Mouse (Mus musculus): ENCODE results near the gene Txndc12. TPM values are rescaled to one million over a fixed set of nuclear protein-coding genes. Genes with fewer than 3 reads are reported as not detected.

Gene Txndc12
- 10 to 100 TPM; 42.1 to 46.1 TPM for total RNA-seq (2023)

DNA sequence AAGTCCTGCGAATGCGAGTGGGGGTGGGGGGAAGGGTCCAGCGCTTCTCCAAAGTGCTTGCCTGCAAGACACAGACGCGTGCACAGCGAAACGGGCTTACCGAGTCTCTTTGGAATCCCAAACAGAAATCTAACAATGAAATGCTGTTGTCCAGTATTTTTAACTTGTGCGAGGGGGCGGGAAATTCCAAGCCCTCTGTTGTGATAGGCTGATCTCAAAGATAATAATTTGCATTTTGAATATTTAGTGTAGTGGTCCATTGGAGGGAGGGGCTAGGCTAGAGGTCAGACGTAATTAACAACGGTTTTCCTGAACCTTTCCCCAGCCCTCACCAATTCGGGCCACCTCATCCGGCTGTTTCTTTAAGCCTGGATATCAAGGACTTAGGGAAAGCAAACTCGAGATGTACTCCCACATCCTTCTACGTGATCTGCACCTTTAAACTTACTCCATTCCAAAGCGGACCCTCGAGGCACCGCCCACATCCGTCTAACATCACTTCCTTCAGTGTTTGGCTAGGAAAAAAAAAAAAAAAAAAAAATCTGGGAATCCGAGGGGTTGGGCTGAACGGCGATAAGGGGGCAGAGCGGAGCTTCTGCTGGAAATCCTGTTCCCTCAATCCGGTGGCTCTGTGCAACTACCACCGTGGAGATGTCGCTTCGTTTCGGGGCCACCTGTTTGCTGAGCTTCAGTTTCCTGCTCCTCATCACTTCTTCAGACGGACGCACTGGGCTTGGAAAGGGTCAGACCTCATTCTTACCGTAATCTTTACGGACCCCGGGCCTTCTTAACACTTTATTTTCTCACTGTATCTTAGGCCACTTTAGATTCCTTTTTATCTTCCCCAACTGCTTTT, at the start of gene Txndc12:
Gene Txndc12, plus strand, starts transcription at position 487 of the 856 bp plus-strand sequence.

DNA sequence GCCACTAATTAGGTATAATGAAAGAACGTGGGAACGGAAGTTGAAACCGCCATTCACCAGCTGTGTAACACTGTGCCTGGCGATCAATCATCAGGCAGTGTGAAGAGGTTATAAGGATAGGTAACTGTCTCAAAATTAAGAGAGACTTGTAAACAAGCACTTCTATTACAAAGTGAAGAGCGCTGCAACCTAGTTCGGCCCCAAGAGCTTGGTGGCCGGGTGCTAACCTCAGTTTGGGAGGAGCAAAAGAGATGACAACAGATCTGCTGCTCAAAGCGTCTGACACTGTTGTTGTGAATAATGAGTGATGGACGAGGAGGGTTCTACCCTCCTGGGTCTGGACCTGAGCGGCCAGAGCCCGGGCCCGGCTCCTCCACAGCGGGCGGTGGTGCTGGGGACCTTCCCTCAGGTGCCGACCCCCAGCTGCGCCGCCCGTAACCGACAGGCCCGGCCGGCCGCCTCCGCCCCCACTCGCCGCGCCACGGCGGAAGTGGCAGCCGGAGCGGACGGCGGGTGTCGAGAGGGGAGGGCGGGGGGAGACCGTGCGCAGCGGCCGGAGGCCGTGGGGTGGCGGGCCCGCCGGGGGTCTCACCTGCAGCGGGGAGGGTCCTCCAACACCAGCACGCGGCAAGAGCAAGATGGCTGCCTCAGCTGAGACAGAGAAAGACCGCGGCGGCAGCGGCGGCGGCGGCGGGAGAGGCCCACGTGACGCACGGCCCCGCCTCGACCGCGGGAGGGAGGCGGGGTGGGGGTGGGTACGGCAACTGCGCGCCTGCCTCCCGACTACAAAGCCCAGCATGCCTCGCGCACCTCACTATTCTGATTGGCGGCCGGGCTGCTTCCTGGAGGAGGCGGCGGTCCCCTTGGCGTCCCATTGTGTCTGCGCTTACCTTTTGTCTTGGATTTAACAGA, 1.2 kb upstream of the Txndc12 start, which contains the start of gene Btf3l4:
Gene Btf3l4, minus strand, starts transcription at position 699 of the 912 bp plus-strand sequence.

DNA sequence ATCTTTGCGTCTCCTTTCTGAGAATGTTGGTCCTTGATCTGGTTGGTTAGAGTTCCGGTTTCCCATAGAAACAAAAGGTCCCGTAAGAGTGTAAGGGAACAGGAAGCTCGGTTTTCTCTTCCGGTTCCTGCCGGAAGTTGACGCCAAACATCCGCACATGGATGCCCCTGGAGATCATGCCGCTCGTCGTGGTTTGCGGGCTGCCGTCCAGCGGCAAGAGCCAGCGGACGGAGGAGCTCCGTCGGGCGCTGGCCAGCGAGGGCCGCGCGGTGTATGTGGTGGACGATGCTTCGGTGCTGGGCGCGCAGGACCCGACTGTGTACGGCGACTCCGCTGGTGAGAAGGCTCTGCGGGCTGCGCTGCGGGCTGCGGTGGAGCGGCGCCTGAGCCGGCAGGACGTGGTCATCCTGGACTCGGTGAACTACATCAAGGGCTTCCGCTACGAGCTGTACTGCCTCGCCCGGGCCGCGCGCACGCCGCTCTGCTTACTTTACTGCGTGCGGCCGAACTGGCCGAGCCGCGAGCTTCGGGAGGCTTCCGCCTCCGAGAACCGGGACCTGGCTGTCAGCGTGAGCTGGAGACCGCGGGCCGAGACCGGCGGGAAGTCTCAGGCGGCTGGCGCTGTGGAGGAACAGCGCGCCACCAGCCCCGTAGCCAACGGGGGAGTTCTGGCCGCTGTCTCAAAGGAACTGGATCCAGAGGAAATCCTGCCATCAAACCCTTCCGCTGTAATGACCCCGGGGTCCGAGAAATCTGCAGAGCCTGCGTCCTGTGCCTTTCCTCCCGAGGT, 13.5 kb downstream of the Txndc12 start, which contains the start of gene Kti12:
Gene Kti12, plus strand, starts transcription at position 71 of the 790 bp plus-strand sequence.

DNA sequence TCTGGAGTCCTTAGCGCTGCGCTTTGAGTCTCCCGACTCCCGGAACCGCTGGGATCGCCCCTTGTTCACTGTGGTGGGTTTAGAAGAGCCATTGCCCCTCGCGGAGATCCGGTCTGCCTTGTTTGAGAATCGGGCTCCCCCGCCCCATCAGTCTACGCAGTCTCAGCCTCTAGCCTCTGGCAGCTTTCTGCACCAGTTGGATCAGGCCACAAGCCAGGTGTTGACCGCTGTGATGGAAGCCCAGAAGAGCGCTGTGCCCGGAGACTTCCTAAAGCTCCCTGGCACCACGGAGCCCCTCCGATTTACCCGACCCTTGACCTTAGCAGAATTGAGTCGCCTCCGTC, 14.1 kb downstream of the Txndc12 start, which contains the start of gene A730015C16Rik:
Gene A730015C16Rik, minus strand, starts transcription at position 115 of the 344 bp plus-strand sequence.

DNA sequence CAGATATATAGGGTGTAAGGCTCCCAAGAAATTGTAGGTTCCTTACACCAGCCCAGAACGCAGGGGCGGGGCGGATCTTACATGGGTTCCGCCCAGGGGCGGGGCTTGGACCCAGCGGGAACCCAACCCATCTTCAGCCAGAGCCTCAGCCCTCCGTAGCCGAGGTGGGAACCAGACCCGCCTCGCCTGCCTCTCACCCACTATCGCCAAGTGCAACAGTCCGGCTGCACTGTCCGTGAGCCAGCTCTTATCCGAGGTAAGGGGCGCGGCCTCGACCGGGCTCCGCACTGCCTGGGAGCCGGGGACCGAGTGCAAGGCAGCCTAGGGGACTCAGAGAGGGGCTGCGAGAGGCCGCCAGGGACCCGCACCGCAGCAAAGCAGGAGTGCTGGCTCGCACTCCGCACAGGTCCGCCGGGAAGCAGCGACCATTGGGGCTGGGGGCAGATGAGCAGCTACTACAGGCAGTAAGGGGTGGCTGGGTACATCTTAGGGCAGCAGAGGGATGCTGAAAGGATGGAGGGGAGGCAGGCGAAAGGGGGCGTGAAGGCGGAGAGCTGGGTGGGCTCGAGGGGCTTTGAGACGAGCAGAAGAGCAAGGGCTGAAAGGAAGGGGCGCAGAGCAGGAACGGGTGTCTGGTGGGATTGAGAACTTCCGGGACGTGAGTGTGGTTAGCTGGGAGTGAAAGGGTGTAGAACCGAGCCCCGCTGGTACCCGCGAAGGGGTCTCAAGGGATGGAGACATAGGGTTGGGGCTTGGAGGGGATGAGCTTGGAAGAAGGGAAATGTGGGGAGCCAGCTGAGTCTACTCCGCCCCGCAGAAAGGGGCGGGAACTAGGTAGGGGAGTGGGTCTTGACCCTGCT, 44.8 kb downstream of the Txndc12 start, which contains the start of gene Rab3b:
Gene Rab3b, plus strand, starts transcription at position 101 of the 860 bp plus-strand sequence.

Other genes with a start within 250 kb of the Txndc12 start
- 10 to 100 TPM; 41.1 to 45.2 TPM for gene Cc2d1b, start 214.7 kb upstream of the Txndc12 start, total RNA-seq (2023)
- gene 3110021N24Rik, start 115.0 kb upstream of the Txndc12 start, total RNA-seq (2023): 1 to 10 TPM; 2.4 to 2.6 TPM
- gene Zfyve9, start 53.8 kb upstream of the Txndc12 start, total RNA-seq (2023): 100 to 1,000 TPM; 107 to 115 TPM
- 10 to 100 TPM; 50.0 to 52.2 TPM for gene Btf3l4, start 987 bp upstream of the Txndc12 start, total RNA-seq (2023)
- gene Kti12, start 13.2 kb downstream of the Txndc12 start, total RNA-seq (2023): 10 to 100 TPM; 17.3 to 19.9 TPM
- gene A730015C16Rik, start 14.0 kb downstream of the Txndc12 start, total RNA-seq (2023): not detected
- gene Rab3b, start 44.5 kb downstream of the Txndc12 start, total RNA-seq (2023): not detected
- gene Nrd1, start 166.1 kb downstream of the Txndc12 start, total RNA-seq (2023): 100 to 1,000 TPM; 170 to 182 TPM